Mouse (Mus musculus): Measurements from ENCODE around the gene Glod4. TPM values are rescaled to one million over a fixed set of nuclear protein-coding genes. Genes with fewer than 3 reads are reported as not detected.

Glod4 gene
- polyA plus RNA-seq (2016; fragmentation: Nextera tagmentation; extraction: Ambion mirVana), result 111 TPM in 2 replicates

DNA sequence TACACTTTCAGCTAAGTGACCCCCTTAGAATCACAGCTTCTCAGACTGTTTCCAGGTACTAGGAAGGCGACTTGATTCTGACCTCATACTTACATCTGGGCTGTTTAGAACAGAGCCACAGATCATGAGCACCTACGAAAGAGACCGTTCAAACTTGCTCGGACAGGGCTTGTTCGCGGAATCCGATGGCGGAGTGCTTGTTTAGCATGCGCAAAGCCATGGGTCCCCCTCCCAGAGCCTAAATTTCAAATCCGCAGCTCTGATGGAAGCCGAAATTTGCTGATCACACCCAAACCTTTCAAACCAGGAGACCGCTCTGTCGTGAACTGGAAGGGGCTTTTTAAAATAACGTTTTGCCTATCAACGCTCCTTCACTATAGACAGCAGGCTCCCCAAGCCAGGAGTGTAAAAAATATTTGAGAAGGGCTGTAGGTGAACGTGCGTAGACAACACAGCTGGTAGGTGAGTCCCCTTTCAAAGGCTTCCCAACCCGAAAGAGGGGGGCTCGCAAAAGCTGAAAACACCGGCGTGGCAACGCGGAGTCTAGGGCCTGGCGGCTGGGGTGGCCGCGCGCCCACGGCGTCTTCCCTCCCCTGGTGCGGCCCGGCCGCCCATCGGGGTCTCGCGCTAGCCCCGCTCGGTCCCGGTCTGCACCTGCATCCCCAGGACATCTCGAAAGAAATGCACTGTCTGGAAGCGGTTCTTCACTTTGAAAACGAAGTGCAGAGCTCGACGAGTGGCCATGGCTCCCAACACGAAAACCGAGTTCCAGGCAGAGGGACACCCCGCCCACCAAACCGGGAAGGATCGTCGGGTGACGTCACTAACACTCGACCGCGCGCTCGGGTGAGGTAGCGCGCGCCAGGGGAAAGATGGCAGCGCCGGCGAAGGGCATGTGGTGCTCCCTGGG lies at the start of gene Glod4, which contains the start of gene Mrm3:
Gene Glod4, minus strand, starts transcription at position 825 of the 910 bp plus-strand sequence.
Gene Mrm3, plus strand, starts transcription at position 815 of the 910 bp plus-strand sequence.
- Histone ChIP-seq H3K4me1 (replicated peaks) (peaks cover 17% of the 10 kb centered on the region), H3K9me3 (replicated peaks) (no peaks in the 10 kb centered on the region), H3K27ac (ENCODE audit: poor library complexity, severe bottlenecking) (peak within 1 kb of the TSS; percentile 71), H3K36me3 (peaks cover 43% of the 10 kb centered on the region), H3K9ac (peak within 1 kb of the TSS; percentile 90), H3K4me3 (peak within 1 kb of the TSS; percentile 82), H3K27me3 (replicated peaks) (no peaks in the 10 kb centered on the region), H3K4me2 (peak within 1 kb of the TSS; percentile 95)
- ATAC-seq (ENCODE audit: insufficient number of reproducible peaks, low FRiP score), result peak; percentile 87
- under 1% methylated on average over 61 of the region's 61 CpGs for WGBS

DNA sequence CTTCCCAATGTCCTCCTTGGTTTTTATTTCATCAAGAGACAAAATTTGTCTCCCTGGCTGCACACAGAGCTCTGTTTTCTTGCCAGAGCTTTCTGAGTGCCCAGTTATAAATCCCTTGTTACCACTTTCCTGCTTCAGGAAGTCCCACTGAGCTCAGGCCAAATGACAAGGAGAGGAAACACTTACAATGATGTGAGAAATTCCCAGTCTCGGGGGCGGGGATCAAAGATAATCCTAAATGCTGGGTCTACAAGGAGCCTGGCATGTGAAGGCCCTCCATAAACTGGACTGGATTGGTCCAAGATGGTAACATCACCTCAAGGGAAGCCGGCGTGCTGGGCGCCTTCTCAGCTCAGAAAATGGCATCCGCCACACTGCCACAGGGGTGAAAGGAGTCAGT lies 49.3 kb upstream of the Glod4 start:
- no peak overlapping the region for H3K4me3 ChIP-seq
- peak; percentile 20; the same call in 1 of the 2 replicates for ATAC-seq (ENCODE audit: insufficient number of reproducible peaks, low FRiP score)
- no peaks in the 10 kb centered on the region for H3K27me3 ChIP-seq (replicated peaks)
- peak overlapping the region; percentile 38 for H3K4me2 ChIP-seq
- peaks cover 56% of the 10 kb centered on the region for H3K4me1 ChIP-seq (replicated peaks)
- no peaks in the 10 kb centered on the region for H3K36me3 ChIP-seq
- no peaks in the 10 kb centered on the region for H3K9me3 ChIP-seq (replicated peaks)
- WGBS, result 50% methylated on average over 6 of the region's 6 CpGs
- H3K27ac ChIP-seq (ENCODE audit: poor library complexity, severe bottlenecking), result peak overlapping the region; percentile 60
- H3K9ac ChIP-seq, result no peak overlapping the region

DNA sequence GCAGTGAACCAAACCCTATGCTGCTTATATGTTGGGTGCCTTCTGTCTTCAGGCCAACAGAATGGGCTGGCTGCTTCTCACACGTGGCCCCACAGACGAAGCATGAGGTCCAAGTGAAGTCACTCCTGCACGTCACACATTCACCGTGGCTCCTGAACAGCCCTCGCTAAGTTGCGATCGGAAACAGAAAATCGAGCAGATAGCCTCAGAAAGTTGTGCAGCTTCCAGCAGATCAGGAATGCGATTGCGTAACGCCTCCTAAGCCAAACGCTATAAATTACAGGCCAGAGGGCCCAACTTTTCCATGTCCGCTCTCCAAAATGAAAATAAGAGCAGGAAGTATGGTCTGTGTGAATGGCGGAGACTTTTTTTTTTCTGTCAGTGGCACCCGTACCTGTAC lies 48.9 kb upstream of the Glod4 start:
- 48% methylated on average over 15 of the region's 15 CpGs for WGBS
- Histone ChIP-seq H3K4me1 (replicated peaks) (peaks cover 56% of the 10 kb centered on the region), H3K4me3 (no peak overlapping the region), H3K9me3 (replicated peaks) (no peaks in the 10 kb centered on the region), H3K4me2 (peak overlapping the region; percentile 38), H3K27ac (ENCODE audit: poor library complexity, severe bottlenecking) (peak overlapping the region; percentile 49), H3K9ac (no peak overlapping the region), H3K27me3 (replicated peaks) (no peaks in the 10 kb centered on the region), H3K36me3 (no peaks in the 10 kb centered on the region)
- peak; percentile 42 for ATAC-seq (ENCODE audit: insufficient number of reproducible peaks, low FRiP score)

DNA sequence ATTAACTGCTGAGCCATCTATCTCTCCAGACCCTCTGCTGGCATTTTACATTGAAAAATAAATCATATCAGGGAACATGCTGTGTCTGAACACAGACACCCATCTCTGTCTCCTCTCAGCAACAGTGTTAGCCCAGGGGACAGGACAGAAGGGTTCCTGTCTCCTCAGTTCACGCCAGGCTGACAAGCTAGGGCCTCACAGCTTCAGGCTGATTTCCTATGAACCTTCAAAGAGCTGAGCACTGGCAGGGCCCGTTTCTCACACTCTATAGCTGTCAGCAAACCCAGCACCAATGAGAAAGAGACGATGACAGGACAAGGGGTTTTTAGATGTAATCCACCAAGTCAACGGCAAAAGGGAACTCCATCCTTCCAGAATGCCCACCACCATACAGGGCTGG lies 48.4 kb upstream of the Glod4 start:
- Histone ChIP-seq H3K27me3 (replicated peaks) (no peaks in the 10 kb centered on the region), H3K9ac (no peak overlapping the region), H3K27ac (ENCODE audit: poor library complexity, severe bottlenecking) (peak overlapping the region; percentile 49), H3K4me3 (no peak overlapping the region), H3K9me3 (replicated peaks) (no peaks in the 10 kb centered on the region), H3K36me3 (no peaks in the 10 kb centered on the region), H3K4me2 (peak overlapping the region; percentile 38), H3K4me1 (replicated peaks) (peaks cover 56% of the 10 kb centered on the region)
- no peak for ATAC-seq (ENCODE audit: insufficient number of reproducible peaks, low FRiP score)
- WGBS, result 24% methylated on average over 4 of the region's 4 CpGs

DNA sequence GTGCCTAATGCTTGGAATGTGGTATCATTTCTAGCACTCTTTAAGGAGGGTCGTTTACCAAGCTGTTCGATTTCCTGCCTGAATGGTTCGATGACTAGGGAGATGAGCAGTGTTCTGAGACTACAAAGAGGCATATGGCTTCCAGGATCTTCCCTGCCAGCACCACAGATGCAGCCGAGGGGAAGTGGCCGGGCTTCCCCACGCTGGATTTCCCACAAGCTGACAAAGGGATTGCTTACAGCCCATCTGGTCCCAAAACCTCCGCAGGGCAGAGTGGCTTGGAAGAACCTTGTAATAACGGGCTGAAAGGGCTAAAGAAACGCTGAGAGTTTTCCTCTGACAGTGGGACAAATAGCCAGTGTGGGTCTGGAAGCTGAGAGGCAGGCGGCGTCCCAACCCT lies 46.8 kb upstream of the Glod4 start:
- H3K9me3 ChIP-seq (replicated peaks), result no peaks in the 10 kb centered on the region
- H3K27ac ChIP-seq (ENCODE audit: poor library complexity, severe bottlenecking), result no peak overlapping the region
- H3K9ac ChIP-seq, result no peak overlapping the region
- H3K4me3 ChIP-seq, result no peak overlapping the region
- H3K4me2 ChIP-seq, result no peak overlapping the region
- H3K4me1 ChIP-seq (replicated peaks), result peaks cover 60% of the 10 kb centered on the region
- no peaks in the 10 kb centered on the region for H3K36me3 ChIP-seq
- WGBS, result 53% methylated on average over 11 of the region's 11 CpGs
- no peak for ATAC-seq (ENCODE audit: insufficient number of reproducible peaks, low FRiP score)
- H3K27me3 ChIP-seq (replicated peaks), result no peaks in the 10 kb centered on the region

DNA sequence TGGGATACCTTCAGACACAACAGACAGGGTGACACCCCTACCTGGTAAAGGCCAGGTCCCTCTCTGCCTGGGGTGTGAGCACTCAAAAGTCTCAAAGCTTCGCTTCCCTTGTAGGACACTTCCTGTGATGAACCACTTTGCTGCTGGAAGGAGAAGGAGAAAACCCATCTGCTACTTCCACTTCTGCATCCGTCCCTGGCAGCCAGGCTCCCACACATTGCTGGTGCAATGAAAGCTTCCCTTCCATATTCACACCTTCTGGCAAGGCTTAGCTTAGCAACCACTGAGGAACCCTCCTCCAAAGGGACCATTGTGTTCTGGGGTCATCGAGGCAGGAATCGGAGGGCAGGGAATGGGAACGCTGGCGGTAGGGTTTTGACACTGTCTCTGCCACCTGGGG lies 45.1 kb upstream of the Glod4 start:
- ATAC-seq (ENCODE audit: insufficient number of reproducible peaks, low FRiP score), result no peak
- H3K4me3 ChIP-seq, result no peak overlapping the region
- H3K27ac ChIP-seq (ENCODE audit: poor library complexity, severe bottlenecking), result no peak overlapping the region
- H3K4me2 ChIP-seq, result no peak overlapping the region
- H3K36me3 ChIP-seq, result no peaks in the 10 kb centered on the region
- H3K4me1 ChIP-seq (replicated peaks), result peaks cover 57% of the 10 kb centered on the region
- H3K27me3 ChIP-seq (replicated peaks), result no peaks in the 10 kb centered on the region
- H3K9me3 ChIP-seq (replicated peaks), result no peaks in the 10 kb centered on the region
- H3K9ac ChIP-seq, result no peak overlapping the region
- WGBS, result 77% methylated on average over 6 of the region's 6 CpGs

DNA sequence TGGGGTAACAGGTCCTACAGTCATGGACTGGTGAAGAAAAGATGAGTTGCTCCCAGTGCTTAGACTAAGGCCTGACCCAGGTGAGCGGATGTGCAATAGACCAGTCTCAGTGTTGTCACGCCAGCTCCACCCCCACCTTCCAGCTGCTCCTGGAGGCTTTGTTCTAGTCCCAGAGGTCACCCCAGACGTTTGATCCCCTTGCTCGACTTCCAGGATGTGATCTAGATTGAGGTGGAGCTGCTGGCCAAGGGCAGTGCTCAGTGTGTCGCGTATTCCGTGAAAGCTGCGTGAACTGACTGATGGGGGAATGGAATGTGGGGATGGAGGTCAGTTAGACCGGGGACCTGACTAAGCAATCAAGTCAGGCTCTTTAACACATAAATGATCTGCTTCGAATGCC lies 43.8 kb upstream of the Glod4 start:
- H3K27ac ChIP-seq (ENCODE audit: poor library complexity, severe bottlenecking), result no peak overlapping the region; the same call in 1 of the 2 replicates
- H3K27me3 ChIP-seq (replicated peaks), result no peaks in the 10 kb centered on the region
- H3K4me2 ChIP-seq, result no peak overlapping the region
- H3K9me3 ChIP-seq (replicated peaks), result no peaks in the 10 kb centered on the region
- no peak overlapping the region for H3K9ac ChIP-seq
- no peak for ATAC-seq (ENCODE audit: insufficient number of reproducible peaks, low FRiP score)
- peaks cover 45% of the 10 kb centered on the region for H3K4me1 ChIP-seq (replicated peaks)
- no peaks in the 10 kb centered on the region for H3K36me3 ChIP-seq
- WGBS, result 42% methylated on average over 10 of the region's 10 CpGs
- no peak overlapping the region for H3K4me3 ChIP-seq

DNA sequence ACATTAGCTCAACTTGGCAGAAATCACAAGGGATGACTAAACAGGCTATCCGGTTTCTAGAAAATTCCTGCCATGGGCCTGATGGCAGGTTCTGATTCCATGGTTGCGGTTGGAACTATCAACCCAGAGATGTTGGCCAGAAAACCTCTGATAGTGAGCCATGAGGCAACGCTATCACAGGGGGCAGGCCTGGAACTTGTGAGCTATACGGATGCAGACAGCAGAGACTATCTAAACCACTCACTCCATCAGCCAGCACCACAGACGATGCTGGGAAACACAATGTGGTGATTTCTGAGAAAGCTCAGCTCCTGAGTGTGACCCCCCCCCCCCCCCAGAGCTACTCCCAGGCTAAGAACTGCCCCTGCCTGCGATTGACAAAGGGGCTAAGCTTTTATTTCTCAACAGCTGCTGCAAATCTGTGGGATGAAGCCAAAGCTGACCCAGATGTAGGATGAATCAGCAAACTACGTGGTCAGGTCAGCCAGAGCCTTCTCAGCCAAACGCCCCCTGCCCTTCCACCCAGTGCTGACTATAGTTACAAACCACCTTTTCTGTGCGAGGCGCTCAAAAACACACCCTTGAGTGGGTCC lies 43.1 kb upstream of the Glod4 start:
- peak overlapping the region; percentile 26; the same call in 1 of the 2 replicates for H3K27ac ChIP-seq (ENCODE audit: poor library complexity, severe bottlenecking)
- peaks cover 41% of the 10 kb centered on the region for H3K4me1 ChIP-seq (replicated peaks)
- no peak overlapping the region for H3K4me2 ChIP-seq
- no peak overlapping the region for H3K4me3 ChIP-seq
- H3K27me3 ChIP-seq (replicated peaks), result no peaks in the 10 kb centered on the region
- no peaks in the 10 kb centered on the region for H3K9me3 ChIP-seq (replicated peaks)
- no peaks in the 10 kb centered on the region for H3K36me3 ChIP-seq
- WGBS, result 32% methylated on average over 10 of the region's 10 CpGs
- H3K9ac ChIP-seq, result no peak overlapping the region
- ATAC-seq (ENCODE audit: insufficient number of reproducible peaks, low FRiP score), result no peak

DNA sequence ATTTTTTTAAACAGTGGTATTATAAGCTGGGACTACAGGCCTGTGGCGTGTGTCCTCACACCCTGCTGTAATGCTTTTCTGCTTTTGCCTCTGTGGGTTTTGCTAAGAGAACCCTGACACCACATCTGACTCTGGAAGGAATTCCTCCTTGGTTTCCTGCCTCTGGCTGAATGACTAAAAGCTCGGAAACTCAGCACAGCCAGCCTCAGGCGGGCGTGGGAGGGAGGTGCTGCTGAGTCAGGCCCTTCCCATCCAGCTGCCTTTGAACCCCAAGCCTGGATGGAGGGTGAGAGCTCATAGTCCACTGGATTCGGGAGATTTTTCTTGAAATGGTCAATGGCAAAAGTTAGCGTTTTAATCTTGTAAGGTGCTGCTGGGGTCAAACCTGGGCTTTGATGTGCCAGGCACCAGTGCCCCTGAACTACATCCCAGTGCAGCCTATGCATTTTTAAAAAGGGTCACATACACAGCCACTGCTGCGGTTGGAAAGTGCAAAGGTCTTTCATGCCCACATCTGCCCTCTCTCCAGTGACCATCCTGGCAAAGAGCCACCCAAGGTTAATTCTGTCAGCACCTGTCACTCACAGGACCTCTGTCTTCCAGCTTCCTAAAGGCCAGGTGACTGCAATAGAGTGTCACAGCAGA lies 42.0 kb upstream of the Glod4 start:
- no peaks in the 10 kb centered on the region for H3K36me3 ChIP-seq
- no peak overlapping the region for H3K4me3 ChIP-seq
- no peaks in the 10 kb centered on the region for H3K9me3 ChIP-seq (replicated peaks)
- no peak for ATAC-seq (ENCODE audit: insufficient number of reproducible peaks, low FRiP score)
- H3K9ac ChIP-seq, result no peak overlapping the region
- WGBS, result 44% methylated on average over 7 of the region's 7 CpGs
- H3K4me2 ChIP-seq, result no peak overlapping the region
- H3K27me3 ChIP-seq (replicated peaks), result no peaks in the 10 kb centered on the region
- H3K27ac ChIP-seq (ENCODE audit: poor library complexity, severe bottlenecking), result no peak overlapping the region
- peaks cover 39% of the 10 kb centered on the region for H3K4me1 ChIP-seq (replicated peaks)

DNA sequence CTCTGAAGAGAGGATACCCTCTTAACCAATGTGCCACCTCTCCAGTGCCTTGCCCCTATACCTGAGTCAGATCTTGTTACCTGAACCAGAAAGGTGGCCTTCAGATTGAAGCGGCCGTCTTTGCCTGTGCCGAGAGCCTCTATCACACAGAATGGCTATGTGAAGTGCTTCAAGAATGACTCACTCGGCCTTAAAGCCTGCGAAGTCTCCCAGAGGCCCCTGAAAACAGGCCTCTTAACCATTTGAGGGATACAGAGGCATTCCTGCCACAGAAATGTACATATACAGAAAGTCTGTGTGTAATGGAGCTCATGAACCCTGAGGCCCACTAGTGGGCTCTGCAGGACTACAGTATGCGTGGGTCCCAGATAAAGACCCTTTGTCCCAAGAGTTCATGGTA lies 40.3 kb upstream of the Glod4 start:
- Histone ChIP-seq H3K4me1 (replicated peaks) (peaks cover 43% of the 10 kb centered on the region), H3K27ac (ENCODE audit: poor library complexity, severe bottlenecking) (no peak overlapping the region), H3K36me3 (no peaks in the 10 kb centered on the region), H3K4me3 (no peak overlapping the region), H3K9me3 (replicated peaks) (no peaks in the 10 kb centered on the region), H3K27me3 (replicated peaks) (no peaks in the 10 kb centered on the region), H3K4me2 (no peak overlapping the region), H3K9ac (no peak overlapping the region)
- no peak for ATAC-seq (ENCODE audit: insufficient number of reproducible peaks, low FRiP score)
- WGBS, result 77% methylated on average over 6 of the region's 6 CpGs

DNA sequence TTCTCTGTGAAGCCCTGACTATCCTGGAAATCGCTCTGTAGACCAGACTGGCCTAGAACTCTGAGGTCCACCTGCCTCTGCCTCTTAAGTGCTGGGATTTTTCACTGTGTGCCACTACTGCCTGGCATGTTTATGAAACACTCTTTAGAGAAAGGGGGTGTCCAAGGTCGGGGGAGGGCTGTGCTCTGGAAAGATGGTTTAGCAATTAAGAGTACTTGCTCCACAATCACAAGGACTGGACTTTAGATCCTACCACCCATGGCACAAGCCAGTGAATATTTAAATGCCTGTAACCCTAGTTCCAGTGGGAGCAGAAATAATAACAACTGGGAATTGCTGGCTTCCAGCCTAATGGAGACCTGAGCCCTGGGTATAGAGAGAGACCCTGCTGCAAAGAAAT lies 36.4 kb upstream of the Glod4 start:
- Histone ChIP-seq H3K4me3 (no peak overlapping the region), H3K27me3 (replicated peaks) (no peaks in the 10 kb centered on the region), H3K27ac (ENCODE audit: poor library complexity, severe bottlenecking) (no peak overlapping the region), H3K36me3 (peaks cover 14% of the 10 kb centered on the region; the same call in 1 of the 2 replicates), H3K9me3 (replicated peaks) (no peaks in the 10 kb centered on the region), H3K9ac (no peak overlapping the region), H3K4me2 (no peak overlapping the region), H3K4me1 (replicated peaks) (peaks cover 15% of the 10 kb centered on the region; the same call in 1 of the 2 replicates)
- no peak for ATAC-seq (ENCODE audit: insufficient number of reproducible peaks, low FRiP score)
- WGBS, result 66% methylated on average over 2 of the region's 2 CpGs
